Mouse (Mus musculus): ENCODE data around the gene Zfp30. TPM values are rescaled to one million over a fixed set of nuclear protein-coding genes. Genes with fewer than 3 reads are reported as not detected.

The Zfp30 gene
- total RNA-seq (2015) (0.37 and 0.78 TPM in 2 replicates), total RNA-seq (2017) (0.17 TPM in 1 of 2 replicates, not detected in the other)

DNA sequence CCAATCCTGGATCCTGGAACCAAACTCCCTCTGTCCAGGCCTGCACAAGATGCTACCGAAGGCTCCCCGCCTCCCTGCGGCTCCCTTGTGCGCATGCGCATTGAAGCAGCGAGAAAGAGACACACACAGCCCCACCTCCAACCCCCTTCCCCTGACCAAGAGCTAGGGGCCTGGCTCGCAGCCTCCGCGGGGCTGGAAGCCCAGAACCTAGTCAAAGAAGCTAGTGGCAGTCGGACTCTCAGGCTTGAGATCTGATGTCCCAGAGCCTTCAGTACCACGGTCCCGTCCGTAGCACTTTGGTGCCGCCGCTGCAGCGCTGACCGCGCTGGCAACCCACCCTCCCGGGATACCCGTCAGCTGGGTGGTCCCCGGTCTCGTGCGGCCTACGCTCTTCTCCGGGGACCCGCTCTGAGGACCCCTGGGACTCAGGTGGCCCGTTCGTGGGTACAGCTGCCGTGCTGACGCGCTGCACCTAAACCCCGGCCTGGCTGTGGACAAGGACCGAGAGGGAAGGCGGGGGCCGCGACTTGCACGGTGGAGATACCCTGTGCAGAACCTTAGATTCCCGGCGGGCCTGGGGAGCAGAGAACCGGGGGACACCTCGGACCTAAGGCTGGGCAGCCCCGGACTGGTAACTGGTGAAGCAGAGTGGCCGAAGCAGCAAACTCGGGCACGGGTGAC lies at the start of gene Zfp30:
Gene Zfp30 (plus strand): TSS at position 128 of the 681 bp plus-strand sequence.
- ATAC-seq (replicated peaks; ENCODE audit: poor library complexity) = peak; percentile 95

- no peak for ATAC-seq (replicated peaks; ENCODE audit: poor library complexity)
These were observed 41.5 kb upstream of the Zfp30 start for GRCm38 (mm10) chr7:29742258-29742657.

GRCm38 (mm10) chr7:29760476-29760875 lies 23.3 kb upstream of the Zfp30 start:
- ATAC-seq (replicated peaks; ENCODE audit: poor library complexity) = no peak

- no peak for ATAC-seq (replicated peaks; ENCODE audit: poor library complexity)
These were observed 19.1 kb upstream of the Zfp30 start for GRCm38 (mm10) chr7:29764702-29765101.

- ATAC-seq (replicated peaks; ENCODE audit: poor library complexity) = peak; percentile 71
These were observed 16.6 kb upstream of the Zfp30 start for GRCm38 (mm10) chr7:29767058-29767686.

DNA sequence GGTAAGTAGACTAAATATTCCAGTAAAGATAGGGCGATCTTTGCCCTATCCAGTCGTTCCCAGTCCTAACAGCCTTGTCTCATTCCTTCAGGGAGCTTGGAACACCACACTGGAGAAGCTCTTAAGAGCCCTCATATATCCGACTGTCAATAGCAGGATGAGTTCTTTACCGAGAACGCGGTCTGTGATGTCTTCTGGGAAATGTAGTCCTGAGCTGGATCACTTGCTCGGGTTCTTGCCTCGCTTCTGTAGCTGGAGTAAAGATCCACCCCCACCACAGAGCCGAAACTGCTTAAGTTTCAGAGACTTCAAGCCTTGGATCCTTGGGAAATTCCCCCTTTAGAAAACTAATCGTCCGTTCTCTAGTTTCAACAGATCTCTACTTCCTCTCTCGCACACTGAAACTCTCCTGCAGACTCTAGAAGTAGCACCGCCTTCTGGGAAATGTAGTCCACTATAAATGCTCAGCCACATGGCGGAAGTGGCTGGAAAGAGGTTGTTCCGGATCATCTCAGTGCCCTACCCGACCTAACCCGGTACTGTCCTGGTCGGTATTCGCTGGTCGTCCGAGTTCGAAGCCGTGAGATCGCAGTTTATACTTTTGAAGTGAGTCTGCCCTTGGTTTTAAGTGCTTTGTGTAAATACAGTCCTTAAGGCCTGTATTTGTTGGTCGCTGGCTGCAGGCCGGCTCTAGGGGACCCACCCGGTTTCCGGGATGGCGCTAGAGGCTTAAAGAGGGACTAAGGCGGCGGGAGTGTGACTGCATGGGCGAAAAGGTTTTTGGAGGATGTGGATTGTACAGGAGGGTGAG lies 15.5 kb upstream of the Zfp30 start, which contains the start of gene Zfp84:
Gene Zfp84 (plus strand): TSS at position 463 of the 811 bp plus-strand sequence.
- peak; percentile 94 for ATAC-seq (replicated peaks; ENCODE audit: poor library complexity)

GRCm38 (mm10) chr7:29768980-29769379 lies 14.8 kb upstream of the Zfp30 start:
- ATAC-seq (replicated peaks; ENCODE audit: poor library complexity) = no peak

- ATAC-seq (replicated peaks; ENCODE audit: poor library complexity) = no peak
These were observed 10.3 kb upstream of the Zfp30 start for GRCm38 (mm10) chr7:29773503-29773902.

- no peak for ATAC-seq (replicated peaks; ENCODE audit: poor library complexity)
These were observed 9.4 kb upstream of the Zfp30 start for GRCm38 (mm10) chr7:29774371-29774770.

- ATAC-seq (replicated peaks; ENCODE audit: poor library complexity) = no peak
These were observed 7.2 kb upstream of the Zfp30 start for GRCm38 (mm10) chr7:29776568-29776967.

GRCm38 (mm10) chr7:29777372-29777771 lies 6.4 kb upstream of the Zfp30 start:
- ATAC-seq (replicated peaks; ENCODE audit: poor library complexity) = no peak

DNA sequence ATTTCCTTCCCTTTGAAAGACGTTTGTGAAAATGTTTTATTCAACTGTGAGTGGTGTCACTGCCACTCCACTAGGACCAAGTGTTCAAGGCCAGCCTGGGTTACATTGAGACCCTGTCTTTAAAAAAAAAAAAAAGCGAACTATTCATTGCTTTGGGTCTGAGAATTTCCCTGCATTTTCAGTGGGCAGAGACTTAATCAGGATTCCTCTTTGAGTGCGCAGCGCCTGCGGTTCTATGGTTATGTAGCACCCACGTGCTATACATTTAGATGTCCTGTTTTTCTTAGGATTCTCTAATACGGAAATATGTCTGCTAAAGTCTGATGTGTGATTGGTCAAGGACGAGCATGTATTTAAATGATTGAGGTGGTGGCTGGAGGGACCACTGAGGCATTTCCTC lies 1.2 kb downstream of the Zfp30 start:
- no peak for ATAC-seq (replicated peaks; ENCODE audit: poor library complexity)

GRCm38 (mm10) chr7:29785888-29786287 lies 2.1 kb downstream of the Zfp30 start:
- ATAC-seq (replicated peaks; ENCODE audit: poor library complexity) = no peak

- no peak for ATAC-seq (replicated peaks; ENCODE audit: poor library complexity)
These were observed 9.1 kb downstream of the Zfp30 start for GRCm38 (mm10) chr7:29792906-29793305.

DNA sequence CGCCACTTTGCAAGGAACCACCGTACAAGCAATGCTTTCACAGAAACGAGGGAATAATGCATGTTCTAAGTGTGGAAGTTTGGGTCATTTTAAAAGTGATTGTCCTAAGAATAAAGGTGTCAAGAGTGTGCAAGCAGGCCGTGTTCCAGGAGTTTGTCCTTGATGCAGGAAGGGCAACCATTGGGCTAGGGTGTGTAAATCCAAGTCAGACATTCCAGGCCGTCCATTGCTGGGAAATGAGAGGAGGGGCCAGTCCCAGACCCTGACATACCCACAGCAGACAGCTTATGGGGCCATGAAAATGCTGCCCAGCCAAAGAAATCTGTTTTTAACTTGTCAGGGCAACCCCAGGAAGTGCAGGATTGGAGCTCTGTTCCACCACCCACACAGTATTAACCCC lies 23.2 kb downstream of the Zfp30 start:
- no peak for ATAC-seq (replicated peaks; ENCODE audit: poor library complexity)

GRCm38 (mm10) chr7:29812244-29812643 lies 28.4 kb downstream of the Zfp30 start:
- ATAC-seq (replicated peaks; ENCODE audit: poor library complexity) = no peak

DNA sequence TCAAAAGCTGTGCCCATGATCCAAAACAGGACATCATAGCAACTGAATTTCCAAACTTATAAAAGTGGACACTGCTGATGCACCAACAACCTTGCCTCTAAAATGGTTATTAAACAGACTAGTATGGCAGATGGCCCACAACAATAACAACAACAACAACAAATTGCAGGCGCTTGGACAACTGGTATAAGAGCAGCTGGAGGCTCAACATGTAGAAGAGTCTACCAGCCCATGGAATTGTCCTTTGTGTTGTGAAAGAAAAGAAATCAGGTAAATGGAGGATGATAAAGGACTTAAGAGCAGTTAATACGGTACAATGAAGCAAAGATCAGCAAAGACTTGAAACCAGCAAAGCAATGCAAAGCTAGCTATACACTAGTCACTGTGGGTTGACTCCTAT lies 30.6 kb downstream of the Zfp30 start:
- ATAC-seq (replicated peaks; ENCODE audit: poor library complexity) = no peak

- ATAC-seq (replicated peaks; ENCODE audit: poor library complexity) = peak; percentile 3; the same call in 1 of the 2 replicates
These were observed 31.4 kb downstream of the Zfp30 start for GRCm38 (mm10) chr7:29815061-29815784.

- ATAC-seq (replicated peaks; ENCODE audit: poor library complexity) = peak; percentile 83
These were observed 32.2 kb downstream of the Zfp30 start, which contains the start of gene Zfp790 for GRCm38 (mm10) chr7:29815910-29816429. TSS of gene Zfp790 (plus strand) at chr7:29816114.

DNA sequence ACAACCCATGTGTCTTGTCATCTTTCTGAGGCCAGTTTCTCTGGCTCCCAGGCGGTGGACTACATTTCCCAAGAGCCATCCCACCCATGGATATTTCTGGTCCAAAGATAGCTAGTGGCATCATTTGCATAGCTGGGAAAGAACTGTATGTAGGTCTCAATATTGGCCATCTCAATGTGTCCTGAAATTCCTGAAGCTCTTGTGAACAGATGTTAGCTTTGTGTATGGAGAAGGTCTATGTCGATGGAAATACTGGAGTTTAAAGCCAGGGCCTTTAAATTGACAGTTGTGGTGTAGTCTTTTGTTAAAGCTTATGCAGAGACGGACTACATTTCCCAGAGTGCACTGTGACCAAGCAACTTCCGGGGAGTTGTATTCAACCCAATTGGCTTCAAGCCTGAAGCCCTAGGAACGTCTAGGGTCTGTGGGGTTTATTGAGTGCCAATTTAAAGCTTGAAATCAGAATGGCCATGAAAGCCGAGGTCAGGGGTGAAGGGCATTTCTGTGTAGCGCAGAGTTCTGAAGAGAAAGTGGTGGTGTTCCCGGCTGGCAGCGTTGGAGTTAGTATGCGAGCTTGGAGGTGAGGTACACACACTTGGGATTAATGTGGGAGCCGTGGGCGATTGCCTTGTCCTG lies 34.9 kb downstream of the Zfp30 start:
- ATAC-seq (replicated peaks; ENCODE audit: poor library complexity) = peak; percentile 63

Measured in megakaryocyte progenitor cell, adult 5-6 weeks (primary cell).